Mouse (Mus musculus): Measurements from ENCODE around the gene Zswim1.

GRCm38 (mm10) chr2:164857101-164857821, 34.8 kb downstream of the Zswim1 start, which contains the start of gene Pltp:
- TF ChIP-seq TCF12 (IDR thresholded peaks at IDR 0.05; ENCODE audit: insufficient read depth, poor library complexity, severe bottlenecking): no peak
- peak; percentile 72 for TF ChIP-seq POLR2A (IDR thresholded peaks at IDR 0.05; ENCODE audit: insufficient read length, low read depth)
- peak in 1 of 3 experiments; percentile 25 for TF ChIP-seq MYOG (IDR thresholded peaks at IDR 0.05; ENCODE audit: control insufficient read depth in 1 of 3, insufficient read depth in 1 of 3, insufficient read length in 2 of 3, low read depth in 2 of 3)
- no peak for TF ChIP-seq TCF3 (IDR thresholded peaks at IDR 0.05; ENCODE audit: insufficient read length, low read depth)
- no peak for TF ChIP-seq E2F4 (IDR thresholded peaks at IDR 0.05; ENCODE audit: insufficient read depth)
- TF ChIP-seq POLR2AphosphoS2 (IDR thresholded peaks at IDR 0.05; ENCODE audit: insufficient read length, low read depth): peak; percentile 35
- no peak for TF ChIP-seq CEBPB (IDR thresholded peaks at IDR 0.05; ENCODE audit: insufficient read depth, poor library complexity, severe bottlenecking)
- TF ChIP-seq USF1 (IDR thresholded peaks at IDR 0.05; ENCODE audit: low read depth): peak; percentile 65
- no peak for TF ChIP-seq MYOD1 (IDR thresholded peaks at IDR 0.05; ENCODE audit: control insufficient read depth in 1 of 3, insufficient read length in 2 of 3, low read depth in 2 of 3)
